Mouse (Mus musculus): ENCODE results near the gene Zfp472. TPM values are rescaled to one million over a fixed set of nuclear protein-coding genes. Genes with fewer than 3 reads are reported as not detected.
"Not testable (repeated sequence)": the region's sequence is repeated elsewhere in the genome, so short reads cannot be mapped to it uniquely, and the experiment has no call there.

The Zfp472 gene
- polyA plus RNA-seq, 1 experiment from 2014 or later: 13.4 TPM

DNA sequence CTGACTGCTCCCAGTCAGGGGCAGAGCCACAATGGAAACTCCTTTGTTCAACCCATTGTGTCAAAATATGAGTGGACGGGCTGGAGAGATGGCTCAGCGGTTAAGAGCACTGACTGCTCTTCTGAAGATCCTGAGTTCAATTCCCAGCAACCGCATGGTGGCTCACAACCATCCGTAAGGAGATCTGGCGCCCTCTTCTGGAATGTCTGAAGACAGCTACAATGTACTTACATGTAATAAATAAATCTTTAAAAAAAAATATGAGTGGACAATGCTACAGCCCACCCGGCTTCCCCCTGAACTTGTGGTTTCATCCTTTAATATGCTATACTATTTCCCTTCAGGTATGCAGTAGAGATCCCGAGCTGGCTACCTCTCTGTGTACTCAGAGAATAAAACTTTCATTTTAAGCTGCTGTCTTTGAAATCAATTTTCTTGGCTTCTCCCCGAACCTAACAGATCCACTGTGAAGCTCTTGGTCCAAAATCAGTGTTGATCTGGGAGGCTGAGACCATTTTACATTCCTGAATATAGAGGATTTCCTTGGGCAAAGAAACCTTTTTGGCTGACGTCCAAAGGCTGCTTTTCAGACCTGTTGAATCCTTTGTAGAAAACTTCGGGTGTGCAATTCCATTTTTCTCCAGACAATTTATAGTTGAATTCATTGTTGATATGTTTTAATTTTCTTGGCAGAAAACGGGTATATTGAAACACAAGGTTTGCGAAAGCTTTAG lies 26.5 kb downstream of the Zfp472 start:
- no peaks in the 10 kb centered on the region for H3K36me3 ChIP-seq (ENCODE audit: control insufficient read depth, insufficient read depth, low read length)
- 71% methylated on average over 12 of the region's 12 CpGs for WGBS
- no peak overlapping the region for H3K27ac ChIP-seq (ENCODE audit: low read depth, low read length)
- no peaks in the 10 kb centered on the region for H3K9me3 ChIP-seq (ENCODE audit: control insufficient read depth, low read length)
- H3K27me3 ChIP-seq (ENCODE audit: control insufficient read depth, insufficient read depth, low read length): no peaks in the 10 kb centered on the region
- 0 out of 2 replicates have a peak, but pooled peaks cover 4% of the 10 kb centered on the region for H3K4me1 ChIP-seq (replicated peaks; ENCODE audit: control insufficient read depth, insufficient read depth, low read length)
- peak; percentile 27 for DNase-seq (ENCODE audit: low spot score)
- ATAC-seq (ENCODE audit: low FRiP score): no peak
- H3K4me2 ChIP-seq (replicated peaks; ENCODE audit: low read depth, low read length): peak overlapping the region; percentile 68; the same call in 1 of the 2 replicates
- 0 out of 2 replicates have a peak overlapping the region, but pooled peaks have one; percentile 65 for H3K4me3 ChIP-seq (ENCODE audit: low read depth, low read length)
- H3K9ac ChIP-seq (ENCODE audit: low read depth, low read length): no peak overlapping the region

DNA sequence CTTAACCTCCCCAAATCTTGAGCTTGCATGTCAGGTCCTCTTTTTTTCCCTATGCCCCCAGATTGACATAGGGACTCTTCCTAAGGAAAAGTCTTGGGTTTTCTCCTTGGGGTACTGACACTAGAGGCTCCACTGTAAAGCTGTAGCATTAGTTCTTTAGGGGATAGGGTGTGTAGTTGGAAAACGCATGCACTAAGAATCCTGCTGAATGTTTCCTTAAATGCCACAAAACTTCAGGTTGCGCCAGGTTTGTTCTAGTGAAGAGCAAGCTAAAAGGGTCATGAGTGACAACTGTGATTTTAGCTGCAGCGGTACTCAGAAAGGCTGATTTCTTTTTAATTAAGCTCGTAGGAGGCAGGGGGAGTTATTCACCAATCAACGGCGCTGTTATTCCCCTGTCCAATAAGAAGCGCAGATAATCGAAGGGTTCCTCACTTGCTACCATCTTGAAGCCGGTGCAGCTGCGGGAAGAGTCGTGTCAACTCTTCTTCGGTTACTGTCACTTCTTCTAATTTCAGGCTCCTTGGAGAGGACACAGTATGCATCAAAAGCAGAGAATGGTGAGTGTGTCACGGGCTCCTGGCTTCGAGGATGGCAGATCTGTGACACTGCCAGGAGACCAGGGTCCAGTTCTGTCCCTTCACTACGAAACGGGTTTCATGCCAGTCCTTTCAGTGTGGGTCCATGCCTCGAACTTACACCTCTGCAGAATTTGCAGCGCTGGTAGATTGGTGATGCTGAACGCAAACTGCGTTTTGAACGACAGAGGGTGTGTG lies 27.3 kb downstream of the Zfp472 start, which contains the start of gene Zfp952:
Zfp952 (plus strand) TSS at position 431 of the 776 bp plus-strand sequence.
- H3K27me3 ChIP-seq (ENCODE audit: control insufficient read depth, insufficient read depth, low read length): no peaks in the 10 kb centered on the region
- ATAC-seq (ENCODE audit: low FRiP score): peak; percentile 93
- peak within 1 kb of the TSS; percentile 65 for H3K4me3 ChIP-seq (ENCODE audit: low read depth, low read length)
- H3K9ac ChIP-seq (ENCODE audit: low read depth, low read length): peak within 1 kb of the TSS; percentile 67
- 0 out of 2 replicates have a peak within 1 kb of the TSS, but pooled peaks have one; percentile 30 for H3K27ac ChIP-seq (ENCODE audit: low read depth, low read length)
- no peaks in the 10 kb centered on the region for H3K9me3 ChIP-seq (ENCODE audit: control insufficient read depth, low read length)
- peak; percentile 88 for DNase-seq (ENCODE audit: low spot score)
- no peaks in the 10 kb centered on the region for H3K36me3 ChIP-seq (ENCODE audit: control insufficient read depth, insufficient read depth, low read length)
- H3K4me2 ChIP-seq (replicated peaks; ENCODE audit: low read depth, low read length): peak within 1 kb of the TSS; percentile 68
- WGBS: 2% methylated on average over 21 of the region's 21 CpGs
- H3K4me1 ChIP-seq (replicated peaks; ENCODE audit: control insufficient read depth, insufficient read depth, low read length): 0 out of 2 replicates have a peak, but pooled peaks cover 4% of the 10 kb centered on the region

DNA sequence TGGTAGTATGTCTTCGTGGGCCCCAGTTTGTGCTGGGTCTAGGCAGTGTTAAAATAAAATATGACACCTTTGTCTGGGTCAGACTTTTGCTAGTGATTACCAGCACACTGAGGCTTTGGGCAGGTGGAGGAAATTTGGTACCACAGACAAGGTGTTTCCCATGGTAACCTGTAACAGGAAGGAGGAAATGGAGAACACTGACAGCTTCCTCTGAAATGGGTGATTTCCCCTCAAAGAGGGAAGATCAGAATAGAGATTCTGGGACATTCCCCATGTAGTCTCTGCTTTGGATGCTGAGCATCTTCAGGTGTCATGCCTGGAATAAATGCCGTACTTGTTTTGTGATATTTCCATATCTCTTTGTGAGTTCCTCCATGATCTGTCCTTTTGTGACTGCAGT lies 32.9 kb downstream of the Zfp472 start:
- Histone ChIP-seq H3K4me2 (replicated peaks; ENCODE audit: low read depth, low read length) (no peak overlapping the region), H3K4me1 (replicated peaks; ENCODE audit: control insufficient read depth, insufficient read depth, low read length) (0 out of 2 replicates have a peak, but pooled peaks cover 4% of the 10 kb centered on the region), H3K4me3 (ENCODE audit: low read depth, low read length) (no peak overlapping the region), H3K27ac (ENCODE audit: low read depth, low read length) (no peak overlapping the region), H3K36me3 (ENCODE audit: control insufficient read depth, insufficient read depth, low read length) (peaks cover 12% of the 10 kb centered on the region), H3K9me3 (ENCODE audit: control insufficient read depth, low read length) (no peaks in the 10 kb centered on the region), H3K9ac (ENCODE audit: low read depth, low read length) (no peak overlapping the region), H3K27me3 (ENCODE audit: control insufficient read depth, insufficient read depth, low read length) (no peaks in the 10 kb centered on the region)
- no peak for ATAC-seq (ENCODE audit: low FRiP score)
- no peak for DNase-seq (ENCODE audit: low spot score)
- 89% methylated on average over 2 of the region's 2 CpGs for WGBS

DNA sequence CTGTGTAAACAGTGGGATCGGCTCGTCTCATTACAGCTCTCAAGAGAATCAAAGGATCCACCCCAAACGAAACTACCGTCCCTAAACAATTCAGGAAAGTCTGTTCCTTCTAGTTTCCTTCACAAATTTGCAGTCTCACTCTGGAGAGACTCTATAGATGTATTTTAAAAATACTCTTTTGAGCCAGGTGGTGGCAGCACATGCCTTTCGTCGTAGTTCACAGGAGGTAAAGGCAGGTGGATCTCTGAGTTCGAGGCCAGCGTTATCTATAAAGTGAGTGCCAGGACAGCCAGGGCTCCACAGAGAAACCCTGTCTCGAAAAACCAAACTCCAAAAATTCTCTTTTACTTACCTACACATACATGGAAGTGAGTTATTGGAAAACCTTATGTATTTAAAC lies 42.7 kb downstream of the Zfp472 start:
- H3K9me3 ChIP-seq (ENCODE audit: control insufficient read depth, low read length): peaks cover 3% of the 10 kb centered on the region
- H3K36me3 ChIP-seq (ENCODE audit: control insufficient read depth, insufficient read depth, low read length): peaks cover 15% of the 10 kb centered on the region
- no peaks in the 10 kb centered on the region for H3K4me1 ChIP-seq (replicated peaks; ENCODE audit: control insufficient read depth, insufficient read depth, low read length)
- ATAC-seq (ENCODE audit: low FRiP score) (no peak), DNase-seq (ENCODE audit: low spot score) (no peak)
- 52% methylated on average over 9 of the region's 9 CpGs for WGBS
- H3K9ac ChIP-seq (ENCODE audit: low read depth, low read length): no peak overlapping the region
- no peak overlapping the region for H3K4me2 ChIP-seq (replicated peaks; ENCODE audit: low read depth, low read length)
- H3K27me3 ChIP-seq (ENCODE audit: control insufficient read depth, insufficient read depth, low read length): no peaks in the 10 kb centered on the region
- H3K4me3 ChIP-seq (ENCODE audit: low read depth, low read length): no peak overlapping the region
- H3K27ac ChIP-seq (ENCODE audit: low read depth, low read length): no peak overlapping the region

DNA sequence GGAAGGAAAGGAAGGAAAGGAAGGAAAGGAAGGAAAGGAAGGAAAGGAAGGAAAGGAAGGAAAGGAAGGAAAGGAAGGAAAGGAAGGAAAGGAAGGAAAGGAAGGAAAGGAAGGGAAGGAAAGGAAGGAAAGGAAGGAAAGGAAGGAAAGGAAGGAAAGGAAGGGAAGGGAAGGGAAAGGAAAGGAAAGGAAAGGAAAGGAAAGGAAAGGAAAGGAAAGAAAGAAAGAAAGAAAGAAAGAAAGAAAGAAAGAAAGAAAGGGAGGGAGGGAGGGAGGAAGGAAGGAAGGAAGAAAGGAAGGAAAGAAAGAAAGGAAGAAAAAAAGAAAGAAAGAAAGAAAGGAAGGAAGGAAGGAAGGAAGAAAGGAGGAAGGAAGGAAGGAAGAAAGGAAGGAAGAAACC lies 54.8 kb downstream of the Zfp472 start:
- not testable (repeated sequence) for H3K27me3 ChIP-seq (ENCODE audit: control insufficient read depth, insufficient read depth, low read length); H3K4me3 ChIP-seq (ENCODE audit: low read depth, low read length); H3K27ac ChIP-seq (ENCODE audit: low read depth, low read length); ATAC-seq (ENCODE audit: low FRiP score); H3K4me2 ChIP-seq (replicated peaks; ENCODE audit: low read depth, low read length); DNase-seq (ENCODE audit: low spot score); H3K4me1 ChIP-seq (replicated peaks; ENCODE audit: control insufficient read depth, insufficient read depth, low read length); H3K9ac ChIP-seq (ENCODE audit: low read depth, low read length)
- H3K36me3 ChIP-seq (ENCODE audit: control insufficient read depth, insufficient read depth, low read length): peaks cover 45% of the 10 kb centered on the region
- H3K9me3 ChIP-seq (ENCODE audit: control insufficient read depth, low read length): peaks cover 38% of the 10 kb centered on the region

Other genes with a start within 250 kb of the Zfp472 start
- 38.3 and 56.8 TPM in 2 replicates for gene Zfp871, start 177.5 kb upstream of the Zfp472 start, polyA plus RNA-seq (2014; fragmentation: Nextera tagmentation; extraction: Ambion mirVana)
- gene Zfp811, start 155.9 kb upstream of the Zfp472 start, polyA plus RNA-seq (2014; fragmentation: Nextera tagmentation; extraction: Ambion mirVana): 43.0 and 49.1 TPM in 2 replicates
- gene Zfp799, start 135.6 kb upstream of the Zfp472 start, polyA plus RNA-seq (2014; fragmentation: Nextera tagmentation; extraction: Ambion mirVana): 20.3 and 24.4 TPM in 2 replicates
- 8.6 and 10.0 TPM in 2 replicates for gene Zfp870, start 74.2 kb upstream of the Zfp472 start, polyA plus RNA-seq (2014; fragmentation: Nextera tagmentation; extraction: Ambion mirVana)
- not detected in 2 replicates for gene Cyp4f14, start 48.5 kb upstream of the Zfp472 start, polyA plus RNA-seq (2014; fragmentation: Nextera tagmentation; extraction: Ambion mirVana)
- gene Cyp4f13, start 18.4 kb upstream of the Zfp472 start, polyA plus RNA-seq (2014; fragmentation: Nextera tagmentation; extraction: Ambion mirVana): 3.1 and 5.5 TPM in 2 replicates
- gene Zfp952, start 27.3 kb downstream of the Zfp472 start, polyA plus RNA-seq (2014; fragmentation: Nextera tagmentation; extraction: Ambion mirVana): 18.5 and 18.6 TPM in 2 replicates
- gene Zfp763, start 67.6 kb downstream of the Zfp472 start, polyA plus RNA-seq (2014; fragmentation: Nextera tagmentation; extraction: Ambion mirVana): 20.6 and 24.5 TPM in 2 replicates
- not detected in 2 replicates for gene 4921501E09Rik, start 102.2 kb downstream of the Zfp472 start, polyA plus RNA-seq (2014; fragmentation: Nextera tagmentation; extraction: Ambion mirVana)
- 11.4 and 15.2 TPM in 2 replicates for gene Zfp563, start 123.5 kb downstream of the Zfp472 start, polyA plus RNA-seq (2014; fragmentation: Nextera tagmentation; extraction: Ambion mirVana)
- 0.14 and 0.22 TPM in 2 replicates for gene Morc2b, start 173.9 kb downstream of the Zfp472 start, polyA plus RNA-seq (2014; fragmentation: Nextera tagmentation; extraction: Ambion mirVana)
- gene Olfr55, start 202.6 kb downstream of the Zfp472 start, polyA plus RNA-seq (2014; fragmentation: Nextera tagmentation; extraction: Ambion mirVana): 0.04 and 0.05 TPM in 2 replicates
- not detected in 2 replicates for gene Olfr239, start 225.5 kb downstream of the Zfp472 start, polyA plus RNA-seq (2014; fragmentation: Nextera tagmentation; extraction: Ambion mirVana)